Mouse (Mus musculus): ENCODE measurements around the gene Atrnl1. TPM values are rescaled to one million over a fixed set of nuclear protein-coding genes. Genes with fewer than 3 reads are reported as not detected.

The Atrnl1 gene
- polyA plus RNA-seq, 1 experiment from 2014 or later: 2.8 TPM

GRCm38 (mm10) chr19:58064116-58065000 is 453.5 kb downstream of the Atrnl1 start:
- 6% methylated on average over 16 of the region's 16 CpGs for WGBS
- Histone ChIP-seq H3K27ac (replicated peaks) (peak overlapping the region; percentile 79), H3K36me3 (no peaks in the 10 kb centered on the region), H3K4me2 (peak overlapping the region; percentile 62), H3K4me1 (peaks cover 72% of the 10 kb centered on the region), H3K9me3 (no peaks in the 10 kb centered on the region), H3K9ac (0 out of 2 replicates have a peak overlapping the region, but pooled peaks have one; percentile 45), H3K4me3 (peak overlapping the region; percentile 25), H3K27me3 (replicated peaks) (no peaks in the 10 kb centered on the region)
- 0 out of 2 replicates have a peak, but pooled peaks have one; percentile 26 for ATAC-seq (ENCODE audit: extremely low read depth, insufficient number of reproducible peaks, low FRiP score, low TSS enrichment)

GRCm38 (mm10) chr19:58065001-58065314 is 454.1 kb downstream of the Atrnl1 start:
- ATAC-seq (ENCODE audit: extremely low read depth, insufficient number of reproducible peaks, low FRiP score, low TSS enrichment): no peak
- H3K9me3 ChIP-seq: no peaks in the 10 kb centered on the region
- no peaks in the 10 kb centered on the region for H3K36me3 ChIP-seq
- H3K4me2 ChIP-seq: peak overlapping the region; percentile 62
- no peaks in the 10 kb centered on the region for H3K27me3 ChIP-seq (replicated peaks)
- peaks cover 69% of the 10 kb centered on the region for H3K4me1 ChIP-seq
- H3K4me3 ChIP-seq: no peak overlapping the region
- WGBS: 32% methylated on average over 5 of the region's 5 CpGs
- H3K9ac ChIP-seq: no peak overlapping the region
- peak overlapping the region; percentile 79 for H3K27ac ChIP-seq (replicated peaks)

- no peak overlapping the region for H3K4me3 ChIP-seq
- no peak for ATAC-seq (ENCODE audit: extremely low read depth, insufficient number of reproducible peaks, low FRiP score, low TSS enrichment)
Observed at GRCm38 (mm10) chr19:58065514-58065913, 454.7 kb downstream of the Atrnl1 start.

GRCm38 (mm10) chr19:58068114-58068513 is 457.3 kb downstream of the Atrnl1 start:
- Histone ChIP-seq H3K9ac (no peak overlapping the region), H3K27me3 (replicated peaks) (no peaks in the 10 kb centered on the region), H3K4me1 (peaks cover 47% of the 10 kb centered on the region), H3K9me3 (no peaks in the 10 kb centered on the region), H3K4me3 (no peak overlapping the region), H3K27ac (replicated peaks) (no peak overlapping the region), H3K36me3 (no peaks in the 10 kb centered on the region), H3K4me2 (no peak overlapping the region)
- no peak for ATAC-seq (ENCODE audit: extremely low read depth, insufficient number of reproducible peaks, low FRiP score, low TSS enrichment)
- WGBS: 83% methylated on average over 2 of the region's 2 CpGs

More at GRCm38 (mm10) chr19:58065514-58065913, 454.7 kb downstream of the Atrnl1 start:
- Histone ChIP-seq H3K4me2 (no peak overlapping the region), H3K27ac (replicated peaks) (no peak overlapping the region), H3K36me3 (no peaks in the 10 kb centered on the region), H3K27me3 (replicated peaks) (no peaks in the 10 kb centered on the region), H3K9me3 (no peaks in the 10 kb centered on the region), H3K4me1 (peaks cover 64% of the 10 kb centered on the region), H3K9ac (no peak overlapping the region)
- WGBS: 55% methylated on average over 2 of the region's 2 CpGs

GRCm38 (mm10) chr19:58068958-58069357 is 458.1 kb downstream of the Atrnl1 start:
- Histone ChIP-seq H3K4me2 (no peak overlapping the region), H3K9me3 (no peaks in the 10 kb centered on the region), H3K4me3 (no peak overlapping the region), H3K27ac (replicated peaks) (no peak overlapping the region), H3K27me3 (replicated peaks) (no peaks in the 10 kb centered on the region), H3K36me3 (no peaks in the 10 kb centered on the region), H3K4me1 (peaks cover 39% of the 10 kb centered on the region), H3K9ac (no peak overlapping the region)
- no peak for ATAC-seq (ENCODE audit: extremely low read depth, insufficient number of reproducible peaks, low FRiP score, low TSS enrichment)
- 79% methylated on average over 2 of the region's 2 CpGs for WGBS

- no peak overlapping the region for H3K9ac ChIP-seq
- no peaks in the 10 kb centered on the region for H3K27me3 ChIP-seq (replicated peaks)
- H3K9me3 ChIP-seq: no peaks in the 10 kb centered on the region
- 63% methylated on average over 5 of the region's 5 CpGs for WGBS
- H3K4me1 ChIP-seq: peaks cover 11% of the 10 kb centered on the region
- no peak for ATAC-seq (ENCODE audit: extremely low read depth, insufficient number of reproducible peaks, low FRiP score, low TSS enrichment)
- H3K4me3 ChIP-seq: no peak overlapping the region
- no peaks in the 10 kb centered on the region for H3K36me3 ChIP-seq
- no peak overlapping the region for H3K27ac ChIP-seq (replicated peaks)
- no peak overlapping the region for H3K4me2 ChIP-seq
Observed at GRCm38 (mm10) chr19:58072404-58072803, 461.6 kb downstream of the Atrnl1 start.

- H3K27ac ChIP-seq (replicated peaks): no peak overlapping the region
- no peak for ATAC-seq (ENCODE audit: extremely low read depth, insufficient number of reproducible peaks, low FRiP score, low TSS enrichment)
- H3K9me3 ChIP-seq: no peaks in the 10 kb centered on the region
- no peaks in the 10 kb centered on the region for H3K36me3 ChIP-seq
- no peak overlapping the region for H3K9ac ChIP-seq
- WGBS: 77% methylated on average over 9 of the region's 9 CpGs
- no peaks in the 10 kb centered on the region for H3K27me3 ChIP-seq (replicated peaks)
- H3K4me2 ChIP-seq: no peak overlapping the region
- H3K4me3 ChIP-seq: no peak overlapping the region
- H3K4me1 ChIP-seq: peaks cover 9% of the 10 kb centered on the region
Observed at GRCm38 (mm10) chr19:58072846-58073245, 462.0 kb downstream of the Atrnl1 start.

GRCm38 (mm10) chr19:58075252-58075651 is 464.4 kb downstream of the Atrnl1 start:
- H3K27me3 ChIP-seq (replicated peaks): no peaks in the 10 kb centered on the region
- H3K9ac ChIP-seq: no peak overlapping the region
- no peaks in the 10 kb centered on the region for H3K36me3 ChIP-seq
- H3K4me3 ChIP-seq: no peak overlapping the region
- no peak overlapping the region for H3K27ac ChIP-seq (replicated peaks)
- ATAC-seq (ENCODE audit: extremely low read depth, insufficient number of reproducible peaks, low FRiP score, low TSS enrichment): no peak
- WGBS: 70% methylated on average over 6 of the region's 6 CpGs
- H3K9me3 ChIP-seq: no peaks in the 10 kb centered on the region
- no peak overlapping the region for H3K4me2 ChIP-seq
- peaks cover 4% of the 10 kb centered on the region; the same call in 1 of the 2 replicates for H3K4me1 ChIP-seq

GRCm38 (mm10) chr19:58076961-58077371 is 466.1 kb downstream of the Atrnl1 start:
- H3K9me3 ChIP-seq: no peaks in the 10 kb centered on the region
- ATAC-seq (ENCODE audit: extremely low read depth, insufficient number of reproducible peaks, low FRiP score, low TSS enrichment): no peak
- no peaks in the 10 kb centered on the region for H3K36me3 ChIP-seq
- no peak overlapping the region for H3K4me2 ChIP-seq
- H3K4me3 ChIP-seq: no peak overlapping the region
- no peaks in the 10 kb centered on the region for H3K27me3 ChIP-seq (replicated peaks)
- peaks cover 4% of the 10 kb centered on the region; the same call in 1 of the 2 replicates for H3K4me1 ChIP-seq
- no peak overlapping the region for H3K27ac ChIP-seq (replicated peaks)
- WGBS: 78% methylated on average over 14 of the region's 14 CpGs
- H3K9ac ChIP-seq: no peak overlapping the region

GRCm38 (mm10) chr19:58077529-58078070 is 466.8 kb downstream of the Atrnl1 start:
- no peak overlapping the region for H3K27ac ChIP-seq (replicated peaks)
- H3K9me3 ChIP-seq: no peaks in the 10 kb centered on the region
- H3K4me2 ChIP-seq: no peak overlapping the region
- H3K27me3 ChIP-seq (replicated peaks): no peaks in the 10 kb centered on the region
- no peak overlapping the region for H3K9ac ChIP-seq
- ATAC-seq (ENCODE audit: extremely low read depth, insufficient number of reproducible peaks, low FRiP score, low TSS enrichment): no peak
- no peak overlapping the region for H3K4me3 ChIP-seq
- no peaks in the 10 kb centered on the region for H3K36me3 ChIP-seq
- peaks cover 3% of the 10 kb centered on the region; the same call in 1 of the 2 replicates for H3K4me1 ChIP-seq
- 86% methylated on average over 10 of the region's 10 CpGs for WGBS

GRCm38 (mm10) chr19:58080168-58080567 is 469.3 kb downstream of the Atrnl1 start:
- Histone ChIP-seq H3K4me2 (no peak overlapping the region), H3K9me3 (no peaks in the 10 kb centered on the region), H3K27ac (replicated peaks) (no peak overlapping the region), H3K27me3 (replicated peaks) (no peaks in the 10 kb centered on the region), H3K4me3 (no peak overlapping the region), H3K9ac (no peak overlapping the region), H3K36me3 (no peaks in the 10 kb centered on the region), H3K4me1 (no peaks in the 10 kb centered on the region)
- no peak for ATAC-seq (ENCODE audit: extremely low read depth, insufficient number of reproducible peaks, low FRiP score, low TSS enrichment)
- 80% methylated on average over 6 of the region's 6 CpGs for WGBS

All from heart, embryonic 13.5 days (tissue).